Mouse (Mus musculus) lung, postnatal 0 days (tissue): ENCODE measurements around the gene Basp1.

ENCODE experiments used
- CTCF ChIP-seq: IDR thresholded peaks from 2 replicates; pipeline ENCODE4 v1.5.1; 2016; ENCODE audit warnings: antibody characterized with exemption, mild to moderate bottlenecking
- EP300 ChIP-seq: IDR thresholded peaks from 2 replicates; pipeline ENCODE4 v1.6.1; 2016; ENCODE audit warnings: antibody characterized with exemption, mild to moderate bottlenecking, control low read depth

DNA sequence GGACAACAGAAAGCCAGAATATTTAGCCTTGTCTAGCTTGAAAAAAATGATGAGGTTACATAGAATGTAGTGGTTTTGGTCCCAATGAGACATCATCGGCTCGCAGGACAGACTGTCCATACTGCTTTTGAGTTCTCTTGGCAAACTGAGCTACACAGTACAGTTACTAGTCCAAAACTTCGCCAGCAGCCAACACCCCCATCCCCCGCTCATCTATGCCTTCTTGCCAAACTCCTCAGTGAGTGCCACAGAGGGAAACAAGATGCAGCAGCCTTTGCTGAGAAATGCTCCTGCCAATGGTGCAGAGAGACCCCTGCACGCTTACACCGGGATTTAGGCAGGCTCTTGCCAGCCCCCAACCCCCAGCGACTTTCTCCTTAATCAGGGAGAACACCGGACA lies 34.9 kb downstream of the Basp1 start:
- TF ChIP-seq CTCF (no peak), EP300 (no peak)
